Mouse (Mus musculus): ENCODE results near the gene Lipc.

DNA sequence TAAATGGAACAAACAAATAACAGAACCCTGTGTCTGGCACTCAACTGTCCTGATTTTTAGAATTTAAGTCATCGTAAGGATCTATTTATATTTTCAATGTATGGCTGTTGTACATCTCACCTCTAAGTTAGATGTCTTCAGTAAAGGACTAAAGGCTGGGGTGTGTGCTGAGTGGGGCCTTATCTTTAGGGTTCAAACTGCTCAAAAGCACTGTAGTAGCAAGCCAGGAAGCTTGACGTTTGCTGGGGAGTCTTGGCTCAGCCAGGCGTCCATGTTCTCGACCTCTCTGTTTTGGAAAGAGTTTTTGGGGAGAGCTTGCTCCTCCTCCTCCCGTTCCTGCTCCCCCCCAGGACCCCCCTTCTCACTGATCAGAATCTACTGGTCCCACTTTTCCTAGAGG lies 59.4 kb downstream of the Lipc start:
- TF ChIP-seq CTCF (IDR thresholded peaks at IDR 0.05; ENCODE audit: borderline replicate concordance, insufficient read depth, low read depth, low read length) (no peak), POLR2A (IDR thresholded peaks at IDR 0.05; ENCODE audit: borderline replicate concordance, insufficient read depth, low read length) (no peak)

Measured in cerebellum, adult 2 months (tissue).